Mouse (Mus musculus): ENCODE measurements at regions not wholly inside any gene's neighbourhood (a gene's known extent, or its start where the extent isn't known, plus 50 kb on each side); places are given as distances from the start of the nearest gene placed in this dataset.

DNA sequence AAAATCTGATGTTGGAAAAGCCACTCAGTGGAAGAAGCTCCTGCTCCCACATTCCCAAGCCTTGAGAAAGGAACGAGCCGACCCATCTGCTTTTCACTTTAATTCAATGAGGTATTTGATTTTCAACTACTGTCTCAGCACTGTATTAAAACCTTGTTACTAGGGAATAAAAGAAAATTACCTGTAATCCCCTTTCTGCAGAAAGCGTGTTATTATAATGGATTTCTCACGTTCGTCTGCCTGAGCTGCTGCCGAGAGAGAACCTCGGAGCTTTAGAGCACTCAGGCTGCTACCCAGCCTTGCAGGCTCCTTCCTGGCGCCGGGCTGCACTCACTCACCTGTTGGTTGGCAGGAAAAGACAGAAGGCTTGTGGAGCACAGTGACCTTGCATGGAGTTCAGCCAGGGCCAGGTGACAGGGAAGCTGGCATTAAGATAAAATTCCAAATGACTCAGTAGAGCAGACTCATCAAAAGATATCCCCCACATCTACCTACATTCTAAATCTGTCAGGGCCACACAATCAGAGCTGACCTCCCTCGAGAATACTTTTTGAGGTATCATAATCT lies 770.2 kb downstream of the Adgrl2 start:
- no peak for TF ChIP-seq CTCF (IDR thresholded peaks at IDR 0.05; ENCODE audit: control insufficient read depth, insufficient read depth, insufficient read length)
- TF ChIP-seq MYOG (IDR thresholded peaks at IDR 0.05; ENCODE audit: control insufficient read depth, extremely low read depth, insufficient read length) = no peak
- TF ChIP-seq FOSL1 (IDR thresholded peaks at IDR 0.05; ENCODE audit: insufficient read depth, low read length, poor library complexity, severe bottlenecking) = no peak
- no peak for TF ChIP-seq USF1 (IDR thresholded peaks at IDR 0.05; ENCODE audit: low read depth)
- TF ChIP-seq MAX (IDR thresholded peaks at IDR 0.05) = no peak
- TF ChIP-seq CEBPB (IDR thresholded peaks at IDR 0.05; ENCODE audit: low read depth) = no peak
- no peak for TF ChIP-seq MYOD1 (IDR thresholded peaks at IDR 0.05; ENCODE audit: control insufficient read depth, insufficient read length, low read depth)
